8 mouse cellular contexts compared by ENCODE assay signal in the genomic region with DNA sequence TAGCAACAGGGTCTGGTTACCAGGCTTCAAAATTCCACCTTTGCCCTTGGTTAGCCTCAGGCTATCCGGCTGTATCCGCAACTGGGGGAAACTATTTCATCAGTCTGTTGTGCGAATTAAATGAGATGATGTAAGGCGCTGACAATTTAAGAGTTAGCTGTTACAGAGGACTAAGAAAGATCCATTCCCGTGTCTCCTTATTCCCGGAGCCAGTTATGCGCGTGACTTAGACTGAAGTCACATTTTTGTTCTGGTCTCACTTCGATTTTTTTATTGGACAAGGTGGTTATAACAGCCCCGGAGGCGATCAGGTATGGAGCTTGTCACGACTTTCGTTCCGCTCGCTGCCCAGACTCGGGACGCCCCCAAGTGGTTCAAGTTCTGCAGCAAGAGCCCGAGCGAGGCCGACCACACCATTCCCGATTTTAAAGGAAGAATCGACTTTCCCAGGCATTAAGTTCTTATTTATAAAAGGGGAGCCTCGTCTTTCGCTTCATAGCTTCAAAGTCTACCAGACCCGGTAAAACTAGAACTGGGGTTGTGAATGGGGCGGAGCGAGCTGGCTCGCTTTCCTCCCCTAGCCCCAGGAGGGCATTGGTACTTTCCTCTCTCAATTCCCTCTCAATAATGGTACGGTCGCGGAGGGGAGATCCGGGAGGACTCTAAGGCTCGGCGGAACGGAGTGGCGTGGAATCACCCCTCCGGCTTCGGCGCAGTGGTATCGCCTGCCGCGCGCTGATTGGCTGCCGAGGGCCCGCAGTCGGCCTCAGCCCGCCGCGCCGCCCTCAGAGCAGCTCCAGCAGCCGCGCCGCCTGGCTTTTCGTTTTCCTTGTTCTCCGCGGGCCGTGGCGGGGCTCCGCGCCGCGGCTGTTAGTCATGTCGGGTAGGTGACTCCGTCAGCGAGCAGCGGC. TPM values are rescaled to one million over a fixed set of nuclear protein-coding genes. Genes with fewer than 3 reads are reported as not detected.
DNase-seq lines count a peak whose midpoint lies in the region; ATAC-seq lines count a peak whose summit lies in the region.

A gene (plus strand): TSS at position 763 of the 911 bp plus-strand sequence.

- H3K4me3 ChIP-seq in heart, embryonic 14.5 days (ENCODE audit: control insufficient read depth in 1 of 2, insufficient read depth in 1 of 2, low read depth in 1 of 2, low read length in 2 of 2) = peak within 1 kb of the TSS; percentile 87 to 93
- peak within 1 kb of the TSS; percentile 85 for H3K4me3 ChIP-seq in liver, embryonic 13.5 days (replicated peaks)
- H3K4me3 ChIP-seq in stomach, embryonic 16.5 days (replicated peaks; ENCODE audit: low read length) = peak within 1 kb of the TSS; percentile 80

- peak; percentile 99 for ATAC-seq in CD4-positive, CD25-positive, alpha-beta regulatory T cell, adult 4 months
- ATAC-seq in heart, embryonic 14.5 days (ENCODE audit: insufficient number of reproducible peaks, insufficient read depth, low FRiP score, low read depth) = peak; percentile 98
- ATAC-seq in liver, embryonic 13.5 days (ENCODE audit: low read depth) = peak; percentile 96
- ATAC-seq in stomach, embryonic 16.5 days (ENCODE audit: insufficient read depth, low FRiP score) = peak; percentile 98

- peak; percentile 98 for DNase-seq in c-Kit-negative CD71-positive TER-119-positive erythroid progenitor cells, embryonic 14.5 days (ENCODE audit: low read depth, low spot score)
- DNase-seq in fibroblast of lung, adult 2 months (ENCODE audit: low read depth) = peak; percentile 96
- peak; percentile 99 for DNase-seq in kidney, postnatal 14 days
- DNase-seq in liver, embryonic 13.5 days = peak; percentile 97
- DNase-seq in neural tube, embryonic 10.5 days (ENCODE audit: extremely low spot score, low spot score) = peak; percentile 99

- peaks cover 10 to 25% of the 10 kb centered on the region in 2 experiments for H3K4me1 ChIP-seq in heart, embryonic 14.5 days (ENCODE audit: control insufficient read depth in 2 of 2, insufficient read depth in 2 of 2, low read length in 2 of 2)
- peaks cover 27% of the 10 kb centered on the region for H3K4me1 ChIP-seq in liver, embryonic 13.5 days (replicated peaks)
- peaks cover 17% of the 10 kb centered on the region for H3K4me1 ChIP-seq in stomach, embryonic 16.5 days (ENCODE audit: control insufficient read depth, insufficient read depth, low read length)

- H3K27me3 ChIP-seq in heart, embryonic 14.5 days (ENCODE audit: control insufficient read depth, insufficient read depth, low read length) = no peaks in the 10 kb centered on the region
- H3K27me3 ChIP-seq in liver, embryonic 13.5 days = peaks cover 2% of the 10 kb centered on the region; the same call in 1 of the 2 replicates
- H3K27me3 ChIP-seq in stomach, embryonic 16.5 days (ENCODE audit: control insufficient read depth, insufficient read depth, low read length) = no peaks in the 10 kb centered on the region

- under 1% methylated on average over 66 of the region's 66 CpGs for WGBS in heart, embryonic 14.5 days
- WGBS in liver, embryonic 13.5 days (ENCODE audit: insufficient replicate concordance) = 1% methylated on average over 66 of the region's 66 CpGs
- WGBS in stomach, embryonic 16.5 days = under 1% methylated on average over 66 of the region's 66 CpGs

- H3K9me3 ChIP-seq in heart, embryonic 14.5 days (ENCODE audit: control insufficient read depth, low read length) = peaks cover 3% of the 10 kb centered on the region; the same call in 1 of the 2 replicates
- H3K9me3 ChIP-seq in liver, embryonic 13.5 days (replicated peaks) = no peaks in the 10 kb centered on the region
- no peaks in the 10 kb centered on the region for H3K9me3 ChIP-seq in stomach, embryonic 16.5 days (replicated peaks; ENCODE audit: control insufficient read depth, low read length)

- H3K27ac ChIP-seq in heart, embryonic 14.5 days (replicated peaks in 1 of 2; ENCODE audit: control insufficient read depth in 1 of 2, insufficient read depth in 1 of 2, low read depth in 2 of 2, low read length in 2 of 2) = peak within 1 kb of the TSS; percentile 89 to 97
- H3K27ac ChIP-seq in liver, embryonic 13.5 days = peak within 1 kb of the TSS; percentile 80
- peak within 1 kb of the TSS; percentile 96 for H3K27ac ChIP-seq in stomach, embryonic 16.5 days (ENCODE audit: low read length)

- H3K36me3 ChIP-seq in heart, embryonic 14.5 days (ENCODE audit: control insufficient read depth, insufficient read depth, low read length) = peaks cover 18% of the 10 kb centered on the region
- H3K36me3 ChIP-seq in liver, embryonic 13.5 days = peaks cover 15% of the 10 kb centered on the region
- no peaks in the 10 kb centered on the region for H3K36me3 ChIP-seq in stomach, embryonic 16.5 days (ENCODE audit: control insufficient read depth, insufficient read depth, low read length)

- peak within 1 kb of the TSS; percentile 92 for H3K9ac ChIP-seq in heart, embryonic 14.5 days (ENCODE audit: low read length)
- H3K9ac ChIP-seq in liver, embryonic 13.5 days = peak within 1 kb of the TSS; percentile 91
- peak within 1 kb of the TSS; percentile 96 for H3K9ac ChIP-seq in stomach, embryonic 16.5 days (ENCODE audit: low read length)

- H3K4me2 ChIP-seq in heart, embryonic 14.5 days (ENCODE audit: low read length) = peak within 1 kb of the TSS; percentile 77
- H3K4me2 ChIP-seq in liver, embryonic 13.5 days = peak within 1 kb of the TSS; percentile 84
- peak within 1 kb of the TSS; percentile 90 for H3K4me2 ChIP-seq in stomach, embryonic 16.5 days (ENCODE audit: low read depth, low read length)

RNA-seq across cellular contexts. Expression of the gene that starts here (rescaled TPM):
- polyA plus RNA-seq in CD4-positive, CD25-positive, alpha-beta regulatory T cell, adult 4 months (2017; shearing (Covaris generic)) = 10 to 100 TPM; 20.6 to 22.0 TPM
- 10.8 and 12.8 TPM in 2 replicates for polyA plus RNA-seq in heart, embryonic 14.5 days (2014; fragmentation: Nextera tagmentation; extraction: Ambion mirVana)
- 4.7 and 5.4 TPM in 2 replicates for polyA plus RNA-seq in liver, embryonic 13.5 days (2015; fragmentation: Nextera tagmentation; extraction: Ambion mirVana)
- polyA plus RNA-seq in stomach, embryonic 16.5 days (2015; fragmentation: Nextera tagmentation; extraction: Ambion mirVana) = 9.7 TPM in 2 replicates

Comparison
In these comparisons a context has a peak if more than half of its experiments do, and no peak if none do; other contexts are left out.
1. Peak in every context shown above with its lines: DNase-seq, ATAC-seq, H3K4me3 ChIP-seq and H3K27ac ChIP-seq.